Mouse (Mus musculus) kidney, adult 2 months (tissue): ENCODE data around the gene Tfec.

Experiments used
- CTCF ChIP-seq: fragments of 200-500 bp; conservative IDR thresholded peaks from 2 replicates; pipeline ENCODE4 v1.5.1; 2011; ENCODE audit warnings: low read depth, mild to moderate bottlenecking, control low read depth, low read length, moderate library complexity, mixed read lengths; ENCODE audit not compliant: insufficient read depth, insufficient read length
- POLR2A ChIP-seq: fragments of 200-500 bp; IDR thresholded peaks from one replicate; pipeline ENCODE4 v1.6.1; 2011; ENCODE audit warnings: low read depth, low read length, control low read depth

- TF ChIP-seq CTCF (no peak), POLR2A (no peak)
These were observed 69.9 kb downstream of the Tfec start for GRCm38 (mm10) chr6:16828304-16828703.
